10 mouse cellular contexts compared by ENCODE assay signal in the genomic region with DNA sequence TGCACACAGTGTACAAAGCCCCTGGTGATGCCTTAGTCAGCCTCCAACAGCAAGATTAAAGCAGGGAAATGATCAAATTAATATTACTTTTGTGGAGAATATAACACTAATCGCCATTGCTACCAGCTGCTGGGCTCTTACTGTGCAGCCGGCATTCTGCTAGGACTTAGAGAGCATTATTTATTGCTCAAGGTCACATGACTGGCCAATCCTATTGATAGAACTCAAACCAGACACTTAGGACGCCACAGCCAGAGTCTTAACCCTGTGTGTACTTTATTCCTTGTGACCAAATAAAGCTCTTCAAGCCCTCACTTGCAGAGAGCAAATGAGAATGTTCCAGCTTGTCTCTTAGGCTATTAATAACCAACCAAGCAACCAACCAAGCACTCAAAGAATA.
A peak's percentile ranks its signal among the peaks of the same experiment; 100 is the strongest.
DNase-seq lines count a peak whose midpoint lies in the region; ATAC-seq and TF ChIP-seq lines count a peak whose summit lies in the region.
"Had no signal": no experiment of that assay in that cellular context is flagged by ENCODE, and none has a peak within 500 bp of the region (broad histone marks: within the 10 kb centered on the region; RNA-seq: fewer than 3 reads in every experiment).

No protein-coding gene starts in this region.

- no peaks in the 10 kb centered on the region for H3K36me3 ChIP-seq in forebrain, embryonic 10.5 days (replicated peaks)
- H3K36me3 ChIP-seq in forebrain, postnatal 0 days (ENCODE audit: insufficient read depth), result no peaks in the 10 kb centered on the region
- no peaks in the 10 kb centered on the region for H3K36me3 ChIP-seq in neural tube, embryonic 15.5 days
- H3K36me3 ChIP-seq in stomach, embryonic 16.5 days (ENCODE audit: control insufficient read depth, insufficient read depth, low read length), result no peaks in the 10 kb centered on the region
- H3K36me3 ChIP-seq: midbrain, embryonic 12.5 days had no signal

- TF ChIP-seq CTCF in forebrain, postnatal 0 days (IDR thresholded peaks at IDR 0.05; ENCODE audit: low read depth), result no peak

- H3K4me3 ChIP-seq in forebrain, embryonic 10.5 days, result no peak overlapping the region
- no peak overlapping the region for H3K4me3 ChIP-seq in forebrain, postnatal 0 days (ENCODE audit: low read depth, low read length)
- H3K4me3 ChIP-seq in neural tube, embryonic 15.5 days (replicated peaks), result no peak overlapping the region
- H3K4me3 ChIP-seq in stomach, embryonic 16.5 days (replicated peaks; ENCODE audit: low read length), result no peak overlapping the region
- H3K4me3 ChIP-seq: midbrain, embryonic 12.5 days had no signal

- H3K4me1 ChIP-seq in forebrain, embryonic 10.5 days, result peaks cover 9% of the 10 kb centered on the region
- H3K4me1 ChIP-seq in forebrain, postnatal 0 days (ENCODE audit: insufficient read depth), result no peaks in the 10 kb centered on the region
- peaks cover 7% of the 10 kb centered on the region for H3K4me1 ChIP-seq in neural tube, embryonic 15.5 days
- H3K4me1 ChIP-seq in stomach, embryonic 16.5 days (ENCODE audit: control insufficient read depth, insufficient read depth, low read length), result peaks cover 6% of the 10 kb centered on the region; the same call in 1 of the 2 replicates

- no peak for DNase-seq in forebrain, embryonic 10.5 days (ENCODE audit: extremely low spot score, low spot score)
- no peak for DNase-seq in forebrain, postnatal 0 days
- peak; percentile 24 for DNase-seq in neural tube, embryonic 10.5 days (ENCODE audit: extremely low spot score, low spot score)
- peak; percentile 14 for DNase-seq in kidney, postnatal 14 days
- DNase-seq in left cerebral cortex, postnatal 10 days (ENCODE audit: extremely low spot score in 1 of 2, low spot score in 2 of 2), result no peak
- DNase-seq: cerebellum, adult 2 months had no signal

- no peak for ATAC-seq in forebrain, postnatal 0 days
- no peak for ATAC-seq in neural tube, embryonic 15.5 days (ENCODE audit: low FRiP score)
- ATAC-seq in stomach, embryonic 16.5 days (ENCODE audit: insufficient read depth, low FRiP score), result 0 out of 2 replicates have a peak, but pooled peaks have one; percentile 25
- ATAC-seq in activated CD4-positive, CD25-positive, alpha-beta regulatory T cell, adult 4 months, result no peak

- H3K27ac ChIP-seq in forebrain, embryonic 10.5 days, result peak overlapping the region; percentile 54
- H3K27ac ChIP-seq in forebrain, postnatal 0 days (ENCODE audit: low read depth, low read length), result no peak overlapping the region
- no peak overlapping the region for H3K27ac ChIP-seq in neural tube, embryonic 15.5 days (replicated peaks)
- H3K27ac ChIP-seq in stomach, embryonic 16.5 days (ENCODE audit: low read length), result peak overlapping the region; percentile 11; the same call in 1 of the 2 replicates
- H3K27ac ChIP-seq: midbrain, embryonic 12.5 days had no signal

- no peak overlapping the region for H3K9ac ChIP-seq in forebrain, postnatal 0 days
- H3K9ac ChIP-seq in neural tube, embryonic 15.5 days (replicated peaks), result no peak overlapping the region
- no peak overlapping the region for H3K9ac ChIP-seq in stomach, embryonic 16.5 days (ENCODE audit: low read length)
- H3K9ac ChIP-seq: midbrain, embryonic 12.5 days had no signal

- 52% methylated on average over 3 of the region's 3 CpGs for WGBS in forebrain, embryonic 10.5 days
- WGBS in forebrain, postnatal 0 days, result 21% methylated on average over 3 of the region's 3 CpGs
- 6% methylated on average over 3 of the region's 3 CpGs for WGBS in neural tube, embryonic 15.5 days
- 18% methylated on average over 3 of the region's 3 CpGs for WGBS in stomach, embryonic 16.5 days

- no peaks in the 10 kb centered on the region for H3K9me3 ChIP-seq in forebrain, embryonic 10.5 days
- no peaks in the 10 kb centered on the region for H3K9me3 ChIP-seq in forebrain, postnatal 0 days (ENCODE audit: low read length)
- H3K9me3 ChIP-seq in neural tube, embryonic 15.5 days (replicated peaks), result no peaks in the 10 kb centered on the region
- no peaks in the 10 kb centered on the region for H3K9me3 ChIP-seq in stomach, embryonic 16.5 days (replicated peaks; ENCODE audit: control insufficient read depth, low read length)
- H3K9me3 ChIP-seq: midbrain, embryonic 12.5 days had no signal

- H3K27me3 ChIP-seq in forebrain, embryonic 10.5 days (ENCODE audit: poor library complexity, severe bottlenecking), result no peaks in the 10 kb centered on the region
- H3K27me3 ChIP-seq in forebrain, postnatal 0 days (ENCODE audit: insufficient read depth, low read length), result no peaks in the 10 kb centered on the region
- no peaks in the 10 kb centered on the region for H3K27me3 ChIP-seq in neural tube, embryonic 15.5 days (replicated peaks)
- no peaks in the 10 kb centered on the region for H3K27me3 ChIP-seq in stomach, embryonic 16.5 days (ENCODE audit: control insufficient read depth, insufficient read depth, low read length)
- H3K27me3 ChIP-seq: midbrain, embryonic 12.5 days had no signal

- H3K4me2 ChIP-seq in forebrain, postnatal 0 days (ENCODE audit: low read depth), result no peak overlapping the region
- H3K4me2 ChIP-seq in neural tube, embryonic 15.5 days, result no peak overlapping the region
- H3K4me2 ChIP-seq in stomach, embryonic 16.5 days (ENCODE audit: low read depth, low read length), result no peak overlapping the region
- H3K4me2 ChIP-seq: midbrain, embryonic 12.5 days had no signal

- intact Hi-C loops in left cerebral cortex, postnatal 10 days (cut with DNase I), result no loop called here

Comparison
In these comparisons a context has a peak if more than half of its experiments do, and no peak if none do; other contexts are left out.
1. H3K27ac ChIP-seq: peak in forebrain, embryonic 10.5 days (single experiment) and stomach, embryonic 16.5 days (single experiment); none in forebrain, postnatal 0 days (single experiment) and neural tube, embryonic 15.5 days (single experiment).
2. DNase-seq: peak in neural tube, embryonic 10.5 days (single experiment) and kidney, postnatal 14 days (single experiment); none in forebrain, embryonic 10.5 days (single experiment), forebrain, postnatal 0 days (single experiment) and left cerebral cortex, postnatal 10 days (0 of 2).